Mouse (Mus musculus): Measurements from ENCODE around the gene Ect2. TPM values are rescaled to one million over a fixed set of nuclear protein-coding genes. Genes with fewer than 3 reads are reported as not detected.

Gene Ect2
- total and polyA plus RNA-seq, 3 experiments = 29.9 to 38.9 (median 36.7) TPM

DNA sequence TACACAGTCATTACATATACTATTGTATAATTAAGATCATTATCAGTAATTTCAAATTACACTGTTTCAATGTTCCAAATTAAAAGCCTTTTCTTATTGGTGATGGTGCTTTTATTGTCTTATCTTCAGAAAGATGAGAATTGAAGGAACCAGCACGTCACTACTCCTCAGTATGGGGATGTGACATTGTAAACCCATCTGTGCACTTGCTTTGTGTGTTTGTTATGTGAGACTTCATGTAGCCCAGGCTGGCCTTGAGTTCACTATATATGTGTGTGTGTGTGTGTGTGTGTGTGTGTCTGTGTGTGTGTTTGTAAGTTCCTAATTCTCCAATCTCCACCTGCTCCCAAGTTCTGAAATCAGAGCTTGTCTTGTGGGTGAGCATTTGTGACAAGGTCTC lies 16.6 kb upstream of the Ect2 start:
- no peaks in the 10 kb centered on the region; a peak in 1 of 4 replicates for H3K4me1 ChIP-seq (ENCODE audit: control insufficient read depth in 1 of 2, insufficient read depth in 2 of 2)
- dilution Hi-C loops (cut with MboI; ENCODE audit: extremely low pct_ligation_motif_present, extremely low pct_unique_long_range_greater_than_20kb, low sequenced_read_pairs) = no loop called here
- in situ Hi-C loops (cut with MboI; ENCODE audit: low pct_ligation_motif_present, low pct_unique_long_range_greater_than_20kb, low sequenced_read_pairs) = no loop called here
- no peak overlapping the region for H3K9ac ChIP-seq (ENCODE audit: insufficient read depth, low read depth)
- H3K79me2 ChIP-seq (replicated peaks; ENCODE audit: control insufficient read depth, extremely low read depth, insufficient read depth, poor library complexity, severe bottlenecking) = no peaks in the 10 kb centered on the region
- TF ChIP-seq CHD1 (IDR thresholded peaks at IDR 0.05; ENCODE audit: low read depth, low read length) = no peak
- TF ChIP-seq JUN (IDR thresholded peaks at IDR 0.05; ENCODE audit: insufficient read depth, low read depth, low read length) = no peak
- TF ChIP-seq E2F4 (IDR thresholded peaks at IDR 0.05; ENCODE audit: insufficient replicate concordance, low read depth, low read length) = no peak
- TF ChIP-seq MAX (IDR thresholded peaks at IDR 0.05; ENCODE audit: low read length) = no peak
- no peak for TF ChIP-seq SIN3A (IDR thresholded peaks at IDR 0.05; ENCODE audit: low read length)
- no peak for TF ChIP-seq UBTF (IDR thresholded peaks at IDR 0.05; ENCODE audit: low read depth, low read length)
- no peak for TF ChIP-seq MXI1 (IDR thresholded peaks at IDR 0.05; ENCODE audit: low read depth, low read length)
- TF ChIP-seq MAFK (IDR thresholded peaks at IDR 0.05; ENCODE audit: insufficient replicate concordance, low read length) = no peak
- TF ChIP-seq HCFC1 (IDR thresholded peaks at IDR 0.05; ENCODE audit: low read depth, low read length) = no peak
- TF ChIP-seq SMC3 (IDR thresholded peaks at IDR 0.05; ENCODE audit: low read depth, low read length) = no peak
- no peak for TF ChIP-seq KAT2A (IDR thresholded peaks at IDR 0.05; ENCODE audit: insufficient replicate concordance, low read length)
- no peak for TF ChIP-seq RAD21 (IDR thresholded peaks at IDR 0.05; ENCODE audit: low read depth, low read length)
- no peak for TF ChIP-seq ETS1 (conservative IDR thresholded peaks at IDR 0.05; ENCODE audit: low read depth, low read length)
- no peak for TF ChIP-seq RCOR1 (conservative IDR thresholded peaks at IDR 0.05; ENCODE audit: low read depth, low read length)
- TF ChIP-seq TCF12 (IDR thresholded peaks at IDR 0.05; ENCODE audit: low read depth, low read length) = no peak
- TF ChIP-seq USF1 (IDR thresholded peaks at IDR 0.05; ENCODE audit: low read depth, low read length) = no peak
- H3K4me3 ChIP-seq (replicated peaks in 1 of 3; ENCODE audit: low read depth in 2 of 3, low read length in 2 of 3, poor library complexity in 1 of 3) = no peak overlapping the region
- no peak for DNase-seq (ENCODE audit: extremely low read depth)
- no peak overlapping the region for H3K4me2 ChIP-seq (ENCODE audit: insufficient read depth, low read depth, poor library complexity, severe bottlenecking)
- no peaks in the 10 kb centered on the region for H3K9me3 ChIP-seq (replicated peaks; ENCODE audit: low read length)
- no peaks in the 10 kb centered on the region for H3K36me3 ChIP-seq (replicated peaks in 1 of 2; ENCODE audit: control insufficient read depth in 1 of 2, insufficient read depth in 1 of 2, low read length in 1 of 2)
- H3K27ac ChIP-seq (ENCODE audit: insufficient read depth, low read depth) = no peak overlapping the region
- no peaks in the 10 kb centered on the region for H3K27me3 ChIP-seq (replicated peaks)

DNA sequence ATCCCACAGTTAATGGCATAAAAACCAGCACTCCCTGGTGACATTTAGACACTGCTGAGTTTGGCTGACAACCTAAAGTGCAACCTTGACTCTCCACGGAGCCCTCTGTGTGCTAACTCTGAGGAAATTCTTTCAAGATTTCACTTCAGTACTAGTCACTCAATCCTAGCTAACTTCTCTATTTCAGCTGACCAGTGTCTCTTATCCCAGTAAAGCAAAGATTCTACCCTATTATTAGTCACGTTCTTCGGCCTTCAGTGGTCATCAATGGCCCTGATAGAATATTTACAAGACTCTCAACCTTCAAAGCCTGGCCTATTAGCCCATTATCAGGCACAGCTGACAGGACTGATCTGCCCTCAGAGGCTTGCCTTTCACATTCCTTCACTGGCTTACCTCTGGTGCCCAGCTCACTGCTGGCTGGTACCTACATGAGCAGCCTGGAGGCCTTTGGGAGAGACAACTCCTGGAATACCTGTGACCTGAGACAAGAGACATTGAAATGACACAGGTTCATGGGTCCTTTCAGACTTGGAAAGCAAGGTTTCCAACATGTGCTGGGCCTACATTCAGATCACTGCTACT lies 11.9 kb upstream of the Ect2 start:
- Histone ChIP-seq H3K79me2 (replicated peaks; ENCODE audit: control insufficient read depth, extremely low read depth, insufficient read depth, poor library complexity, severe bottlenecking) (no peaks in the 10 kb centered on the region), H3K27me3 (replicated peaks) (no peaks in the 10 kb centered on the region), H3K9ac (ENCODE audit: insufficient read depth, low read depth) (no peak overlapping the region), H3K27ac (ENCODE audit: insufficient read depth, low read depth) (no peak overlapping the region), H3K9me3 (replicated peaks; ENCODE audit: low read length) (no peaks in the 10 kb centered on the region), H3K4me2 (ENCODE audit: insufficient read depth, low read depth, poor library complexity, severe bottlenecking) (no peak overlapping the region), H3K4me3 (replicated peaks in 1 of 3; ENCODE audit: low read depth in 2 of 3, low read length in 2 of 3, poor library complexity in 1 of 3) (no peak overlapping the region), H3K36me3 (replicated peaks in 1 of 2; ENCODE audit: control insufficient read depth in 1 of 2, insufficient read depth in 1 of 2, low read length in 1 of 2) (no peaks in the 10 kb centered on the region), H3K4me1 (ENCODE audit: control insufficient read depth in 1 of 2, insufficient read depth in 2 of 2) (no peaks in the 10 kb centered on the region)
- dilution Hi-C loops (cut with MboI; ENCODE audit: extremely low pct_ligation_motif_present, extremely low pct_unique_long_range_greater_than_20kb, low sequenced_read_pairs) (no loop called here), in situ Hi-C loops (cut with MboI; ENCODE audit: low pct_ligation_motif_present, low pct_unique_long_range_greater_than_20kb, low sequenced_read_pairs) (no loop called here)
- TF ChIP-seq SIN3A (IDR thresholded peaks at IDR 0.05; ENCODE audit: low read length) = no peak
- no peak for TF ChIP-seq IRF4 (IDR thresholded peaks at IDR 0.05; ENCODE audit: low read depth, low read length)
- no peak for TF ChIP-seq NRF1 (IDR thresholded peaks at IDR 0.05; ENCODE audit: low read depth, low read length)
- no peak for TF ChIP-seq MYC (IDR thresholded peaks at IDR 0.05; ENCODE audit: low read depth, low read length)
- no peak for TF ChIP-seq CHD2 (IDR thresholded peaks at IDR 0.05; ENCODE audit: low read length)
- no peak for TF ChIP-seq E2F4 (IDR thresholded peaks at IDR 0.05; ENCODE audit: insufficient replicate concordance, low read depth, low read length)
- TF ChIP-seq MEF2A (IDR thresholded peaks at IDR 0.05; ENCODE audit: borderline replicate concordance, low read depth, low read length) = no peak
- TF ChIP-seq CTCF (conservative IDR thresholded peaks at IDR 0.05 in 1 of 2, IDR thresholded peaks at IDR 0.05 in 1 of 2; ENCODE audit: low read depth in 2 of 2, low read length in 2 of 2) = no peak
- TF ChIP-seq TCF12 (IDR thresholded peaks at IDR 0.05; ENCODE audit: low read depth, low read length) = no peak
- TF ChIP-seq MAFK (IDR thresholded peaks at IDR 0.05; ENCODE audit: insufficient replicate concordance, low read length) = no peak
- no peak for DNase-seq (ENCODE audit: extremely low read depth)

Measured in CH12.LX (cell line).